8 mouse cellular contexts compared by ENCODE assay signal in genomic region chr5:33782345-33782998, GRCm38 (mm10). TPM values are rescaled to one million over a fixed set of nuclear protein-coding genes. Genes with fewer than 3 reads are reported as not detected.
DNase-seq lines count a peak whose midpoint lies in the region; ATAC-seq and TF ChIP-seq lines count a peak whose summit lies in the region.

Gene Letm1, minus strand, starts transcription at chr5:33782817.

- TF ChIP-seq CTCF in CH12.LX (conservative IDR thresholded peaks at IDR 0.05 in 1 of 2, IDR thresholded peaks at IDR 0.05 in 1 of 2; ENCODE audit: low read depth in 2 of 2, low read length in 2 of 2): peak in 1 of 2 experiments; percentile 36; a peak in 2 of 4 replicates

- H3K27ac ChIP-seq in CH12.LX (ENCODE audit: insufficient read depth, low read depth): peak within 1 kb of the TSS; percentile 8; the same call in 1 of the 2 replicates
- H3K27ac ChIP-seq in forebrain, embryonic 11.5 days (ENCODE audit: low read depth, low read length): peak within 1 kb of the TSS; percentile 76
- peak within 1 kb of the TSS; percentile 90 for H3K27ac ChIP-seq in heart, embryonic 16.5 days (ENCODE audit: low read length)
- peak within 1 kb of the TSS; percentile 76 for H3K27ac ChIP-seq in liver, embryonic 15.5 days (replicated peaks)
- H3K27ac ChIP-seq in neural tube, embryonic 12.5 days: peak within 1 kb of the TSS; percentile 62; the same call in 1 of the 2 replicates

- H3K9ac ChIP-seq in CH12.LX (ENCODE audit: insufficient read depth, low read depth): peak within 1 kb of the TSS; percentile 75
- peak within 1 kb of the TSS; percentile 91 for H3K9ac ChIP-seq in forebrain, embryonic 11.5 days (ENCODE audit: low read length)
- H3K9ac ChIP-seq in heart, embryonic 16.5 days (ENCODE audit: low read length): peak within 1 kb of the TSS; percentile 86
- H3K9ac ChIP-seq in liver, embryonic 15.5 days: peak within 1 kb of the TSS; percentile 82
- H3K9ac ChIP-seq in neural tube, embryonic 12.5 days: peak within 1 kb of the TSS; percentile 83

- H3K27me3 ChIP-seq in CH12.LX (replicated peaks): no peaks in the 10 kb centered on the region
- no peaks in the 10 kb centered on the region for H3K27me3 ChIP-seq in forebrain, embryonic 11.5 days (ENCODE audit: control insufficient read depth, insufficient read depth, low read length)
- H3K27me3 ChIP-seq in heart, embryonic 16.5 days (ENCODE audit: control insufficient read depth, insufficient read depth, low read length): no peaks in the 10 kb centered on the region
- H3K27me3 ChIP-seq in liver, embryonic 15.5 days: no peaks in the 10 kb centered on the region
- H3K27me3 ChIP-seq in neural tube, embryonic 12.5 days (replicated peaks): no peaks in the 10 kb centered on the region

- no peak for TF ChIP-seq RAD21 in CH12.LX (IDR thresholded peaks at IDR 0.05; ENCODE audit: low read depth, low read length)

- H3K9me3 ChIP-seq in CH12.LX (replicated peaks; ENCODE audit: low read length): no peaks in the 10 kb centered on the region
- no peaks in the 10 kb centered on the region for H3K9me3 ChIP-seq in forebrain, embryonic 11.5 days (ENCODE audit: control insufficient read depth, low read length)
- H3K9me3 ChIP-seq in heart, embryonic 16.5 days (replicated peaks; ENCODE audit: control insufficient read depth, low read length): no peaks in the 10 kb centered on the region
- H3K9me3 ChIP-seq in liver, embryonic 15.5 days (replicated peaks): no peaks in the 10 kb centered on the region
- no peaks in the 10 kb centered on the region for H3K9me3 ChIP-seq in neural tube, embryonic 12.5 days

- TF ChIP-seq POLR2A in CH12.LX (IDR thresholded peaks at IDR 0.05; ENCODE audit: low read depth, low read length): peak; percentile 91

- in situ Hi-C loops in CH12.LX (cut with MboI; ENCODE audit: low pct_ligation_motif_present, low pct_unique_long_range_greater_than_20kb, low sequenced_read_pairs): loop anchor here (5.0 kb wide), 1 partner anchor 35 kb away; no protein-coding TSS in a partner anchor

- no peak for TF ChIP-seq EP300 in CH12.LX (IDR thresholded peaks at IDR 0.05; ENCODE audit: low read length)

- peak; percentile 95 for DNase-seq in CH12.LX (ENCODE audit: extremely low read depth)
- peak; percentile 90 for DNase-seq in c-Kit-positive CD71-positive TER-119-negative erythroid progenitor cells, embryonic 14.5 days (ENCODE audit: low read depth)
- peak; percentile 97 for DNase-seq in forebrain, embryonic 11.5 days (ENCODE audit: low spot score)
- DNase-seq in kidney, postnatal 36 days: peak; percentile 96 to 97
- DNase-seq in telencephalon, adult 2 months (ENCODE audit: low read depth, low spot score): peak; percentile 98

- H3K79me2 ChIP-seq in CH12.LX (replicated peaks; ENCODE audit: control insufficient read depth, extremely low read depth, insufficient read depth, poor library complexity, severe bottlenecking): no peaks in the 10 kb centered on the region

- H3K4me2 ChIP-seq in CH12.LX (ENCODE audit: insufficient read depth, low read depth, poor library complexity, severe bottlenecking): peak within 1 kb of the TSS; percentile 58
- H3K4me2 ChIP-seq in forebrain, embryonic 11.5 days (ENCODE audit: low read depth, low read length, severe bottlenecking): peak within 1 kb of the TSS; percentile 87
- peak within 1 kb of the TSS; percentile 92 for H3K4me2 ChIP-seq in heart, embryonic 16.5 days (ENCODE audit: low read depth, low read length)
- peak within 1 kb of the TSS; percentile 91 for H3K4me2 ChIP-seq in liver, embryonic 15.5 days
- peak within 1 kb of the TSS; percentile 92 for H3K4me2 ChIP-seq in neural tube, embryonic 12.5 days (replicated peaks)

- H3K4me3 ChIP-seq in CH12.LX (replicated peaks in 1 of 3; ENCODE audit: low read depth in 2 of 3, low read length in 2 of 3, poor library complexity in 1 of 3): peak within 1 kb of the TSS; percentile 71 to 93 (median 89)
- H3K4me3 ChIP-seq in forebrain, embryonic 11.5 days (ENCODE audit: low read depth, low read length): peak within 1 kb of the TSS; percentile 83
- H3K4me3 ChIP-seq in heart, embryonic 16.5 days (ENCODE audit: low read length): peak within 1 kb of the TSS; percentile 91
- H3K4me3 ChIP-seq in liver, embryonic 15.5 days (replicated peaks): peak within 1 kb of the TSS; percentile 93
- peak within 1 kb of the TSS; percentile 85 for H3K4me3 ChIP-seq in neural tube, embryonic 12.5 days

- H3K4me1 ChIP-seq in CH12.LX (ENCODE audit: control insufficient read depth in 1 of 2, insufficient read depth in 2 of 2): peaks cover 3 to 23% of the 10 kb centered on the region in 2 experiments; a peak in 3 of 4 replicates
- peaks cover 8% of the 10 kb centered on the region for H3K4me1 ChIP-seq in forebrain, embryonic 11.5 days (replicated peaks; ENCODE audit: control insufficient read depth, insufficient read depth, low read length)
- H3K4me1 ChIP-seq in heart, embryonic 16.5 days (ENCODE audit: control insufficient read depth, insufficient read depth, low read length): peaks cover 13% of the 10 kb centered on the region
- H3K4me1 ChIP-seq in liver, embryonic 15.5 days (replicated peaks): peaks cover 35% of the 10 kb centered on the region
- H3K4me1 ChIP-seq in neural tube, embryonic 12.5 days: peaks cover 23% of the 10 kb centered on the region

- WGBS in forebrain, embryonic 11.5 days: under 1% methylated on average over 64 of the region's 65 CpGs
- under 1% methylated on average over 65 of the region's 65 CpGs for WGBS in heart, embryonic 16.5 days
- WGBS in liver, embryonic 15.5 days (ENCODE audit: insufficient replicate concordance): under 1% methylated on average over 65 of the region's 65 CpGs
- WGBS in neural tube, embryonic 12.5 days: under 1% methylated on average over 65 of the region's 65 CpGs

- dilution Hi-C loops in CH12.LX (cut with MboI; ENCODE audit: extremely low pct_ligation_motif_present, extremely low pct_unique_long_range_greater_than_20kb, low sequenced_read_pairs): no loop called here

- ATAC-seq in forebrain, embryonic 11.5 days (replicated peaks; ENCODE audit: low FRiP score): peak; percentile 100
- peak; percentile 100 for ATAC-seq in heart, embryonic 16.5 days (replicated peaks; ENCODE audit: extremely low read depth, insufficient read depth, low FRiP score)
- peak; percentile 99 for ATAC-seq in liver, embryonic 15.5 days (ENCODE audit: insufficient read depth)
- peak; percentile 100 for ATAC-seq in neural tube, embryonic 12.5 days (ENCODE audit: low FRiP score, low read depth)

- peaks cover 5 to 18% of the 10 kb centered on the region in 2 experiments for H3K36me3 ChIP-seq in CH12.LX (replicated peaks in 1 of 2; ENCODE audit: control insufficient read depth in 1 of 2, insufficient read depth in 1 of 2, low read length in 1 of 2)
- H3K36me3 ChIP-seq in forebrain, embryonic 11.5 days (ENCODE audit: control insufficient read depth, insufficient read depth, low read length): no peaks in the 10 kb centered on the region; the same call in 1 of the 2 replicates
- H3K36me3 ChIP-seq in heart, embryonic 16.5 days (ENCODE audit: control insufficient read depth, insufficient read depth): no peaks in the 10 kb centered on the region
- H3K36me3 ChIP-seq in liver, embryonic 15.5 days (replicated peaks): no peaks in the 10 kb centered on the region; the same call in 1 of the 2 replicates
- H3K36me3 ChIP-seq in neural tube, embryonic 12.5 days: peaks cover 5% of the 10 kb centered on the region

TF ChIP-seq in CH12.LX, 34 proteins besides CTCF, POLR2A, EP300 and RAD21 (continues in another document):
- TF ChIP-seq TCF12 (IDR thresholded peaks at IDR 0.05; ENCODE audit: low read depth, low read length) (peak; percentile 74), ZKSCAN1 (IDR thresholded peaks at IDR 0.05; ENCODE audit: borderline replicate concordance, low read depth, low read length) (no peak), CHD2 (IDR thresholded peaks at IDR 0.05; ENCODE audit: low read length) (no peak), PAX5 (IDR thresholded peaks at IDR 0.05; ENCODE audit: low read length) (no peak), NELFE (IDR thresholded peaks at IDR 0.05; ENCODE audit: low read depth, low read length) (peak; percentile 83), NRF1 (IDR thresholded peaks at IDR 0.05; ENCODE audit: low read depth, low read length) (peak; percentile 42), MYC (IDR thresholded peaks at IDR 0.05; ENCODE audit: low read depth, low read length) (no peak), ELF1 (IDR thresholded peaks at IDR 0.05; ENCODE audit: low read depth, low read length) (peak; percentile 78), BHLHE40 (IDR thresholded peaks at IDR 0.05; ENCODE audit: low read depth, low read length) (no peak), MAFK (IDR thresholded peaks at IDR 0.05; ENCODE audit: insufficient replicate concordance, low read length) (no peak), HCFC1 (IDR thresholded peaks at IDR 0.05; ENCODE audit: low read depth, low read length) (peak; percentile 97), RCOR1 (conservative IDR thresholded peaks at IDR 0.05; ENCODE audit: low read depth, low read length) (no peak), JUN (IDR thresholded peaks at IDR 0.05; ENCODE audit: insufficient read depth, low read depth, low read length) (no peak), KAT2A (IDR thresholded peaks at IDR 0.05; ENCODE audit: insufficient replicate concordance, low read length) (peak; percentile 86; the same call in 1 of the 2 replicates), SMC3 (IDR thresholded peaks at IDR 0.05; ENCODE audit: low read depth, low read length) (no peak), MXI1 (IDR thresholded peaks at IDR 0.05; ENCODE audit: low read depth, low read length) (0 out of 2 replicates have a peak, but pooled peaks have one; percentile 76), MAX (IDR thresholded peaks at IDR 0.05; ENCODE audit: low read length) (no peak; the same call in 1 of the 2 replicates), USF2 (conservative IDR thresholded peaks at IDR 0.05; ENCODE audit: low read depth, low read length) (no peak), ZC3H11A (IDR thresholded peaks at IDR 0.05; ENCODE audit: low read depth, low read length) (no peak), SIN3A (IDR thresholded peaks at IDR 0.05; ENCODE audit: low read length) (peak; percentile 72), E2F4 (IDR thresholded peaks at IDR 0.05; ENCODE audit: insufficient replicate concordance, low read depth, low read length) (no peak), TBP (conservative IDR thresholded peaks at IDR 0.05; ENCODE audit: low read depth, low read length) (peak; percentile 58; the same call in 1 of the 2 replicates)

RNA-seq across cellular contexts. Expression of gene Letm1, which starts in this region (rescaled TPM):
- total RNA-seq in CH12.LX (2012; rRNA removed) (21.8 and 25.7 TPM in 2 replicates), CH12.LX (2014; rRNA removed) (25.1 and 27.6 TPM in 2 replicates)
- 43.0 and 43.4 TPM in 2 replicates for polyA plus RNA-seq in CH12.LX (2012; ENCODE audit: insufficient read length, low read depth)
- 59.7 and 63.9 TPM in 2 replicates for polyA plus RNA-seq in forebrain, embryonic 11.5 days (2014; fragmentation: Nextera tagmentation; extraction: Ambion mirVana)
- polyA plus RNA-seq in heart, embryonic 16.5 days (2015; fragmentation: Nextera tagmentation; extraction: Ambion mirVana): 45.8 and 52.4 TPM in 2 replicates
- 18.9 and 21.3 TPM in 2 replicates for polyA plus RNA-seq in liver, embryonic 15.5 days (2015; fragmentation: Nextera tagmentation; extraction: Ambion mirVana)
- 57.2 and 63.6 TPM in 2 replicates for polyA plus RNA-seq in neural tube, embryonic 12.5 days (2016; fragmentation: Nextera tagmentation; extraction: Ambion mirVana)

Comparison
In these comparisons a context has a peak if more than half of its experiments do, and no peak if none do; other contexts are left out.
1. Peak in every context shown above with its lines: DNase-seq, ATAC-seq, H3K4me3 ChIP-seq and H3K27ac ChIP-seq.
2. H3K27ac ChIP-seq: peak in every context shown above with its lines; median percentile 90 in heart, embryonic 16.5 days; 76 in forebrain, embryonic 11.5 days; 76 in liver, embryonic 15.5 days; 62 in neural tube, embryonic 12.5 days; 8 in CH12.LX.